9 mouse cellular contexts compared by ENCODE assay signal in genomic region chr10:21600931-21601330, GRCm38 (mm10). TPM values are rescaled to one million over a fixed set of nuclear protein-coding genes. Genes with fewer than 3 reads are reported as not detected.
DNase-seq lines count a peak whose midpoint lies in the region; ATAC-seq and TF ChIP-seq lines count a peak whose summit lies in the region.
"Had no signal": no experiment of that assay in that cellular context is flagged by ENCODE, and none has a peak within 500 bp of the region (broad histone marks: within the 10 kb centered on the region; RNA-seq: fewer than 3 reads in every experiment).

No protein-coding gene starts in this region.

- H3K4me3 ChIP-seq in liver, postnatal 0 days (ENCODE audit: low read depth, low read length): no peak overlapping the region

- peak; percentile 62 for DNase-seq in right cerebral cortex, adult 18-20 months
- no peak for DNase-seq in right cerebral cortex, postnatal 25 days
- peak; percentile 54 for DNase-seq in adrenal gland, adult 8-10 months
- peak; percentile 80 for DNase-seq in embryo, embryonic 11 days
- DNase-seq in induced T-regulatory cell, adult 2 months (ENCODE audit: low read depth): peak; percentile 76
- peak; percentile 72 for DNase-seq in liver, postnatal 0 days
- DNase-seq in right cerebral cortex, postnatal 14 days: peak; percentile 52

- TF ChIP-seq EP300 in liver, postnatal 0 days (IDR thresholded peaks at IDR 0.05; ENCODE audit: low read depth): no peak

- no peaks in the 10 kb centered on the region for H3K9me3 ChIP-seq in liver, postnatal 0 days (ENCODE audit: low read length)

- peak; percentile 94 for TF ChIP-seq CTCF in liver, postnatal 0 days (IDR thresholded peaks at IDR 0.05; ENCODE audit: low read depth)

- H3K27me3 ChIP-seq in liver, postnatal 0 days (ENCODE audit: insufficient read depth, low read length): no peaks in the 10 kb centered on the region

- 0 out of 2 replicates have a peak, but pooled peaks have one; percentile 37 for ATAC-seq in liver, postnatal 0 days
- no peak for ATAC-seq in activated CD4-positive, CD25-positive, alpha-beta regulatory T cell, adult 4 months

- H3K4me2 ChIP-seq in liver, postnatal 0 days (ENCODE audit: low read depth, low read length): no peak overlapping the region

- H3K36me3 ChIP-seq in liver, postnatal 0 days (replicated peaks; ENCODE audit: insufficient read depth, low read length): no peaks in the 10 kb centered on the region

- no peak overlapping the region for H3K9ac ChIP-seq in liver, postnatal 0 days (replicated peaks)

- peaks cover 11% of the 10 kb centered on the region for H3K4me1 ChIP-seq in liver, postnatal 0 days (ENCODE audit: insufficient read depth)

- no peak overlapping the region for H3K27ac ChIP-seq in liver, postnatal 0 days (ENCODE audit: low read depth)

- WGBS in liver, postnatal 0 days (ENCODE audit: insufficient replicate concordance): 41% methylated on average over 5 of the region's 5 CpGs

RNA-seq across cellular contexts. Expression of gene 1700020N01Rik, which starts 8.0 kb away (rescaled TPM):
- not detected for total RNA-seq in adrenal gland, adult 8-10 months (2022)
- 0.09 TPM in 1 of 2 replicates, not detected in the other for polyA plus RNA-seq in liver, postnatal 0 days (2015; fragmentation: Nextera tagmentation; extraction: Ambion mirVana)
- polyA plus RNA-seq in activated CD4-positive, CD25-positive, alpha-beta regulatory T cell, adult 4 months (2017; shearing (Covaris generic)): not detected
- polyA plus RNA-seq: stomach, embryonic 14.5 days had no signal
